In the genomic region with DNA sequence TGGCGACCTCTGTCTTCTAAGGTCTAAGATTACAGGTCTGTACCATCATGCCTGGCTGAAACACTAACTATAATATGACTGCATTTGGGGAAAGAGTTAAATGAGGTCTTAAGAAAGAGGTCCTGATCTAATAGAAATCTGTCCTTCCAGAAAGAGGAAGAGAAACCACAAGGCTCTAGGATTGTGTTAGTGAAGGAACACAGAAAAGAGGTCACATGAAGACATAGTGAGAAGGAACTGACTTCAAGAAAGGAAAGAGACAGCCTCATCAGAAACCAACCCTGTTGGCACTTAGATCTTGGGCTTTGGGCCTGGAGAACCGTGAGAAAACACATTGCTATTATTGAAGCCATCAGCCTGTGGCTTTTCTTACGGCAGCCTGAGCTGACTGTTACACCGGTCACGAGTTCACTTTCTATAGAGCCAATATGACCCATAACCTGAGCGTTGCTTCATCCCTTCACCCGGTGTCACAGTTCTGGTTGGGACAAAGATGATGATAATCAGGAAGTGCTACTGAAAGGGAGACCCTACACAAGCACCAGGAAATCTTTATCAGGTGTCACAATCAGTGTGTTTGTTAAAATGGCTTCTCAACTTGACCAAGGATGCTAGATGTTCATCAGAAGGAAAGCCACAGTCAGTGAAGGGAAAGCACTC, we compare ENCODE assay signal across 18 mouse cellular contexts.
A peak's percentile ranks its signal among the peaks of the same experiment; 100 is the strongest.
DNase-seq lines count a peak whose midpoint lies in the region; ATAC-seq and TF ChIP-seq lines count a peak whose summit lies in the region.
"Had no signal": no experiment of that assay in that cellular context is flagged by ENCODE, and none has a peak within 500 bp of the region (broad histone marks: within the 10 kb centered on the region; RNA-seq: fewer than 3 reads in every experiment).

No protein-coding gene starts in this region.

- no peaks in the 10 kb centered on the region for H3K27me3 ChIP-seq in lung, postnatal 0 days (replicated peaks; ENCODE audit: insufficient read depth, low read length)
- H3K27me3 ChIP-seq: embryonic facial prominence, embryonic 12.5 days; forebrain, embryonic 12.5 days had no signal

- H3K79me2 ChIP-seq in macrophage (ENCODE audit: inconsistent target), result no peaks in the 10 kb centered on the region

- WGBS in lung, postnatal 0 days, result 85% methylated on average over 7 of the region's 7 CpGs
- WGBS in lung, adult 2 months, result 87% methylated on average over 7 of the region's 7 CpGs
- WGBS in macrophage (ENCODE audit: missing documents), result 41% methylated on average over 7 of the region's 7 CpGs

- no peak overlapping the region for H3K27ac ChIP-seq in lung, postnatal 0 days (ENCODE audit: low read length)
- H3K27ac ChIP-seq in bone marrow macrophage, adult 2 months (ENCODE audit: insufficient read depth, low read depth, low read length), result peak overlapping the region; percentile 94
- H3K27ac ChIP-seq in macrophage, result peak overlapping the region; percentile 68
- H3K27ac ChIP-seq: embryonic facial prominence, embryonic 12.5 days; forebrain, embryonic 12.5 days; hindbrain, embryonic 10.5 days; hindbrain, embryonic 14.5 days had no signal

- no peak overlapping the region for H3K4me2 ChIP-seq in lung, postnatal 0 days (replicated peaks; ENCODE audit: low read depth, low read length)
- H3K4me2 ChIP-seq: embryonic facial prominence, embryonic 12.5 days; forebrain, embryonic 12.5 days; heart, embryonic 12.5 days; hindbrain, embryonic 14.5 days had no signal

- TF ChIP-seq CTCF in lung, postnatal 0 days (IDR thresholded peaks at IDR 0.05), result no peak
- no peak for TF ChIP-seq CTCF in lung, adult 2 months (IDR thresholded peaks at IDR 0.05; ENCODE audit: insufficient read depth, low read length)
- no peak for TF ChIP-seq CTCF in bone marrow macrophage, adult 2 months (IDR thresholded peaks at IDR 0.05; ENCODE audit: low read depth, low read length)

- no peak for ATAC-seq in lung, postnatal 0 days
- ATAC-seq in CD4-positive, CD25-positive, alpha-beta regulatory T cell, adult 4 months, result no peak
- ATAC-seq: forebrain, embryonic 16.5 days had no signal

- DNase-seq in lung, postnatal 0 days (ENCODE audit: low spot score), result peak; percentile 38
- no peak for DNase-seq in lung, adult 2 months
- peak; percentile 14 to 33 for DNase-seq in natural killer cell, adult 2 months (ENCODE audit: low spot score in 2 of 2)
- no peak for DNase-seq in left cerebral cortex, postnatal 10 days (ENCODE audit: extremely low spot score in 1 of 2, low spot score in 2 of 2)
- DNase-seq in right cerebral cortex, postnatal 36 days (ENCODE audit: low spot score in 2 of 2), result no peak
- DNase-seq: adrenal gland, postnatal 10 days; cerebellum, adult 2 months; cerebellum, postnatal 14 days; gastrocnemius, postnatal 10 days had no signal

- no peak for TF ChIP-seq POLR2A in lung, adult 2 months (IDR thresholded peaks at IDR 0.05; ENCODE audit: borderline replicate concordance, extremely low read depth, low read depth, low read length)
- TF ChIP-seq POLR2A in bone marrow macrophage, adult 2 months (IDR thresholded peaks at IDR 0.05; ENCODE audit: borderline replicate concordance, low read depth, low read length), result no peak

- H3K9ac ChIP-seq in lung, postnatal 0 days (replicated peaks; ENCODE audit: low read depth), result no peak overlapping the region
- H3K9ac ChIP-seq: embryonic facial prominence, embryonic 12.5 days; forebrain, embryonic 12.5 days; heart, embryonic 12.5 days; hindbrain, embryonic 14.5 days had no signal

- TF ChIP-seq EP300 in lung, postnatal 0 days (IDR thresholded peaks at IDR 0.05), result no peak

- intact Hi-C loops in left cerebral cortex, postnatal 10 days (cut with DNase I), result no loop called here

- H3K9me3 ChIP-seq in lung, postnatal 0 days (ENCODE audit: low read length), result no peaks in the 10 kb centered on the region
- H3K9me3 ChIP-seq: embryonic facial prominence, embryonic 12.5 days; forebrain, embryonic 12.5 days; heart, embryonic 12.5 days; hindbrain, embryonic 10.5 days had no signal

- no peak overlapping the region for H3K4me3 ChIP-seq in lung, postnatal 0 days (ENCODE audit: low read depth, low read length)
- no peak overlapping the region for H3K4me3 ChIP-seq in lung, adult 2 months (replicated peaks; ENCODE audit: extremely low read depth, low read depth, low read length)
- H3K4me3 ChIP-seq in bone marrow macrophage, adult 2 months (ENCODE audit: insufficient read depth, low read length), result no peak overlapping the region
- no peak overlapping the region for H3K4me3 ChIP-seq in macrophage (ENCODE audit: inconsistent target)
- H3K4me3 ChIP-seq: embryonic facial prominence, embryonic 12.5 days; forebrain, embryonic 12.5 days; heart, embryonic 12.5 days; hindbrain, embryonic 10.5 days had no signal

- H3K36me3 ChIP-seq in lung, postnatal 0 days (ENCODE audit: insufficient read depth, low read length), result no peaks in the 10 kb centered on the region
- no peaks in the 10 kb centered on the region for H3K36me3 ChIP-seq in macrophage (ENCODE audit: inconsistent target)
- H3K36me3 ChIP-seq: embryonic facial prominence, embryonic 12.5 days; forebrain, embryonic 12.5 days; heart, embryonic 12.5 days; hindbrain, embryonic 10.5 days had no signal

- H3K4me1 ChIP-seq in lung, postnatal 0 days (ENCODE audit: insufficient read depth, low read depth, low read length), result no peaks in the 10 kb centered on the region
- H3K4me1 ChIP-seq in lung, adult 2 months (ENCODE audit: control insufficient read depth, insufficient read depth, low read length), result no peaks in the 10 kb centered on the region
- peaks cover 39% of the 10 kb centered on the region for H3K4me1 ChIP-seq in bone marrow macrophage, adult 2 months (ENCODE audit: control insufficient read depth, insufficient read depth, low read length)
- H3K4me1 ChIP-seq: embryonic facial prominence, embryonic 12.5 days; forebrain, embryonic 12.5 days; heart, embryonic 12.5 days; hindbrain, embryonic 10.5 days had no signal

Comparison
In these comparisons a context has a peak if more than half of its experiments do, and no peak if none do; other contexts are left out.
1. DNase-seq: peak in lung, postnatal 0 days (single experiment) and natural killer cell, adult 2 months (2 of 2); none in lung, adult 2 months (single experiment), left cerebral cortex, postnatal 10 days (0 of 2) and right cerebral cortex, postnatal 36 days (0 of 2).